In the genomic region with DNA sequence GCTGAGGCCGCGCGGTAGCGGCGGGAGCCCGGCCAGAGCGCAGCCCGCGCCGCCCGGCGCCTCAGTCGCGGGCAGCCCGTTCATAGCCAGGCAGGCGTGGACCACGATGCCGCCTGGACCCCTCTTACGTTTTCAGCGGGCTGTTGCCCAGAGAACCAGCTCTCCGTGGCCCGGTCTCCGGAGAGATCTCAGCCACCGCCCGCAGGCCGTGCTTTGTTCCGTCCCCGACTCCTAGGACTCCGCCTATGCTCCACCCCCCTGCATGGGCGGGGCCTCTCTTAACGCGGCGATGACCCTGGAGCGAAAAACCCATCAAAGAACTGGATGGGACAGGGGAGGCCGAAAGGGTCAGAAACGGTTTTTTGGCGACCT, we compare ENCODE assay signal across 8 mouse cellular contexts. TPM values are rescaled to one million over a fixed set of nuclear protein-coding genes. Genes with fewer than 3 reads are reported as not detected.
DNase-seq lines count a peak whose midpoint lies in the region; ATAC-seq and TF ChIP-seq lines count a peak whose summit lies in the region.

A gene (minus strand): TSS at position 210 of the 372 bp plus-strand sequence.

- peak; percentile 96 for TF ChIP-seq POLR2A in heart, adult 2 months (IDR thresholded peaks at IDR 0.05; ENCODE audit: insufficient read depth, low read depth, low read length)

- H3K79me2 ChIP-seq in heart, adult 2 months (replicated peaks; ENCODE audit: control insufficient read depth, insufficient read depth, low read length) = no peaks in the 10 kb centered on the region

- H3K4me2 ChIP-seq in embryonic facial prominence, embryonic 13.5 days = peak within 1 kb of the TSS; percentile 99
- H3K4me2 ChIP-seq in limb, embryonic 15.5 days = peak within 1 kb of the TSS; percentile 78
- peak within 1 kb of the TSS; percentile 95 for H3K4me2 ChIP-seq in midbrain, postnatal 0 days (ENCODE audit: low read depth, low read length, poor library complexity, severe bottlenecking)

- ATAC-seq in embryonic facial prominence, embryonic 13.5 days (ENCODE audit: insufficient number of reproducible peaks, insufficient read depth, low FRiP score, low TSS enrichment, low read depth) = peak; percentile 82
- ATAC-seq in limb, embryonic 15.5 days (ENCODE audit: insufficient number of reproducible peaks, low FRiP score, low TSS enrichment, low read depth) = peak; percentile 70
- peak; percentile 69 for ATAC-seq in midbrain, postnatal 0 days (ENCODE audit: low FRiP score)

- peak within 1 kb of the TSS; percentile 96 for H3K27ac ChIP-seq in embryonic facial prominence, embryonic 13.5 days
- peak within 1 kb of the TSS; percentile 95 for H3K27ac ChIP-seq in heart, adult 2 months
- peak within 1 kb of the TSS; percentile 93 for H3K27ac ChIP-seq in limb, embryonic 15.5 days
- H3K27ac ChIP-seq in midbrain, postnatal 0 days (ENCODE audit: low read depth, low read length) = peak within 1 kb of the TSS; percentile 95

- peak within 1 kb of the TSS; percentile 95 for H3K4me3 ChIP-seq in embryonic facial prominence, embryonic 13.5 days
- H3K4me3 ChIP-seq in heart, adult 2 months = peak within 1 kb of the TSS; percentile 73
- H3K4me3 ChIP-seq in limb, embryonic 15.5 days = peak within 1 kb of the TSS; percentile 97
- peak within 1 kb of the TSS; percentile 92 for H3K4me3 ChIP-seq in midbrain, postnatal 0 days (ENCODE audit: low read depth, low read length)

- peak within 1 kb of the TSS; percentile 99 for H3K9ac ChIP-seq in embryonic facial prominence, embryonic 13.5 days
- H3K9ac ChIP-seq in heart, adult 2 months (ENCODE audit: low read depth, low read length) = peak within 1 kb of the TSS; percentile 91
- peak within 1 kb of the TSS; percentile 99 for H3K9ac ChIP-seq in limb, embryonic 15.5 days
- H3K9ac ChIP-seq in midbrain, postnatal 0 days (replicated peaks; ENCODE audit: low read length, poor library complexity, severe bottlenecking) = peak within 1 kb of the TSS; percentile 96

- H3K27me3 ChIP-seq in embryonic facial prominence, embryonic 13.5 days = no peaks in the 10 kb centered on the region
- no peaks in the 10 kb centered on the region for H3K27me3 ChIP-seq in heart, adult 2 months (ENCODE audit: control insufficient read depth, insufficient read depth, low read length)
- no peaks in the 10 kb centered on the region for H3K27me3 ChIP-seq in limb, embryonic 15.5 days
- no peaks in the 10 kb centered on the region for H3K27me3 ChIP-seq in midbrain, postnatal 0 days (ENCODE audit: insufficient read depth, low read length)

- peaks cover 17% of the 10 kb centered on the region for H3K36me3 ChIP-seq in embryonic facial prominence, embryonic 13.5 days
- no peaks in the 10 kb centered on the region for H3K36me3 ChIP-seq in heart, adult 2 months (ENCODE audit: control insufficient read depth, insufficient read depth, low read length)
- H3K36me3 ChIP-seq in limb, embryonic 15.5 days = peaks cover 4% of the 10 kb centered on the region; the same call in 1 of the 2 replicates
- peaks cover 6% of the 10 kb centered on the region for H3K36me3 ChIP-seq in midbrain, postnatal 0 days (ENCODE audit: insufficient read depth, low read length)

- WGBS in embryonic facial prominence, embryonic 13.5 days = under 1% methylated on average over 37 of the region's 37 CpGs
- under 1% methylated on average over 37 of the region's 37 CpGs for WGBS in heart, adult 2 months
- WGBS in limb, embryonic 15.5 days = under 1% methylated on average over 37 of the region's 37 CpGs
- under 1% methylated on average over 37 of the region's 37 CpGs for WGBS in midbrain, postnatal 0 days

- intact Hi-C loops in heart, adult 2 months (cut with DNase I) = loop anchor here (2.0 to 5.0 kb wide), 5 partner anchors 41 to 398 kb away; a partner anchor contains a TSS

- no peaks in the 10 kb centered on the region for H3K9me3 ChIP-seq in embryonic facial prominence, embryonic 13.5 days
- H3K9me3 ChIP-seq in limb, embryonic 15.5 days = no peaks in the 10 kb centered on the region
- H3K9me3 ChIP-seq in midbrain, postnatal 0 days (ENCODE audit: low read length) = no peaks in the 10 kb centered on the region

- 0 out of 2 replicates have a peak, but pooled peaks have one; percentile 41 for TF ChIP-seq EP300 in heart, adult 2 months (IDR thresholded peaks at IDR 0.05; ENCODE audit: insufficient read depth, low read depth, low read length)

- peak; percentile 92 for DNase-seq in 3T3-L1 (ENCODE audit: low read depth, low spot score)
- DNase-seq in adrenal gland, postnatal 4 days (ENCODE audit: low spot score in 2 of 2) = peak; percentile 78 to 83
- DNase-seq in heart, adult 2 months = peak; percentile 93 to 95
- DNase-seq in kidney, adult 8-10 months = peak; percentile 84 to 91
- DNase-seq in midbrain, postnatal 0 days (ENCODE audit: low spot score) = peak; percentile 92
- peak; percentile 82 to 87 for DNase-seq in spleen, postnatal 14 days (ENCODE audit: low spot score in 2 of 2)

- TF ChIP-seq CTCF in heart, adult 2 months (IDR thresholded peaks at IDR 0.05) = 0 out of 2 replicates have a peak, but pooled peaks have one; percentile 3
- no peak for TF ChIP-seq CTCF in midbrain, postnatal 0 days (IDR thresholded peaks at IDR 0.05)

- peaks cover 64% of the 10 kb centered on the region for H3K4me1 ChIP-seq in embryonic facial prominence, embryonic 13.5 days
- peaks cover 20% of the 10 kb centered on the region for H3K4me1 ChIP-seq in heart, adult 2 months (ENCODE audit: control insufficient read depth, insufficient read depth, low read length)
- peaks cover 65% of the 10 kb centered on the region for H3K4me1 ChIP-seq in limb, embryonic 15.5 days
- peaks cover 32% of the 10 kb centered on the region; the same call in 1 of the 2 replicates for H3K4me1 ChIP-seq in midbrain, postnatal 0 days (ENCODE audit: insufficient read depth, low read length)

RNA-seq across cellular contexts. Expression of the gene that starts here (rescaled TPM):
- 10 to 100 TPM; 63.5 to 67.5 TPM for total RNA-seq in adrenal gland, postnatal 4 days (2021)
- polyA plus RNA-seq in embryonic facial prominence, embryonic 13.5 days (2015; fragmentation: Nextera tagmentation; extraction: Ambion mirVana) = 115 and 126 TPM in 2 replicates
- 10 to 100 TPM; 24.2 to 26.3 TPM for total RNA-seq in heart, adult 2 months (2021)
- polyA plus RNA-seq in heart, adult 2 months (2012; rRNA removed) = 75.7 and 80.7 TPM in 2 replicates
- polyA plus RNA-seq in limb, embryonic 15.5 days (2015; fragmentation: Nextera tagmentation; extraction: Ambion mirVana) = 101 and 107 TPM in 2 replicates
- total RNA-seq in midbrain, postnatal 0 days (2014; rRNA removed) = 161 and 178 TPM in 2 replicates
- 126 TPM in 2 replicates for polyA plus RNA-seq in midbrain, postnatal 0 days (2015; fragmentation: Nextera tagmentation; extraction: Ambion mirVana)

Comparison
In these comparisons a context has a peak if more than half of its experiments do, and no peak if none do; other contexts are left out.
1. Peak in every context shown above with its lines: DNase-seq, ATAC-seq, H3K4me3 ChIP-seq and H3K27ac ChIP-seq.